Mouse (Mus musculus): Measurements from ENCODE around the gene Nynrin.
A peak's percentile ranks its signal among the peaks of the same experiment; 100 is the strongest.

Nynrin gene

GRCm38 (mm10) chr14:55878316-55878940 lies 24.6 kb downstream of the Nynrin start:
- DNase-seq (ENCODE audit: low read depth, low spot score), result no peak

- DNase-seq (ENCODE audit: low read depth, low spot score), result peak; percentile 63
Observed at GRCm38 (mm10) chr14:55879623-55880022, 25.8 kb downstream of the Nynrin start.

- no peak for DNase-seq (ENCODE audit: low read depth, low spot score)
Observed at GRCm38 (mm10) chr14:55880982-55881381, 27.2 kb downstream of the Nynrin start.

- DNase-seq (ENCODE audit: low read depth, low spot score), result no peak
Observed at GRCm38 (mm10) chr14:55882171-55882641, 28.4 kb downstream of the Nynrin start.

- DNase-seq (ENCODE audit: low read depth, low spot score), result no peak
Observed at GRCm38 (mm10) chr14:55883149-55883661, 29.4 kb downstream of the Nynrin start.

GRCm38 (mm10) chr14:55883663-55884062 lies 29.9 kb downstream of the Nynrin start:
- no peak for DNase-seq (ENCODE audit: low read depth, low spot score)

GRCm38 (mm10) chr14:55884166-55884565 lies 30.4 kb downstream of the Nynrin start, which contains the start of gene Cbln3:
Gene Cbln3 (minus strand): TSS chr14:55884392.
- no peak for DNase-seq (ENCODE audit: low read depth, low spot score)

- DNase-seq (ENCODE audit: low read depth, low spot score), result no peak
Observed at GRCm38 (mm10) chr14:55884713-55885113, 30.9 kb downstream of the Nynrin start, which contains the start of gene Khnyn. Gene Khnyn (plus strand): TSS chr14:55884947.

- DNase-seq (ENCODE audit: low read depth, low spot score), result no peak
Observed at GRCm38 (mm10) chr14:55885114-55885790, 31.4 kb downstream of the Nynrin start.

- DNase-seq (ENCODE audit: low read depth, low spot score), result no peak
Observed at GRCm38 (mm10) chr14:55885791-55886271, 32.0 kb downstream of the Nynrin start.

- no peak for DNase-seq (ENCODE audit: low read depth, low spot score)
Observed at GRCm38 (mm10) chr14:55886571-55887382, 33.0 kb downstream of the Nynrin start.

- no peak for DNase-seq (ENCODE audit: low read depth, low spot score)
Observed at GRCm38 (mm10) chr14:55897671-55898070, 43.9 kb downstream of the Nynrin start.

GRCm38 (mm10) chr14:55898947-55899346 lies 45.1 kb downstream of the Nynrin start:
- no peak for DNase-seq (ENCODE audit: low read depth, low spot score)

GRCm38 (mm10) chr14:55899701-55900413 lies 46.0 kb downstream of the Nynrin start, which contains the start of gene Sdr39u1:
Gene Sdr39u1 (minus strand): TSS chr14:55900293.
- DNase-seq (ENCODE audit: low read depth, low spot score), result peak; percentile 95

GRCm38 (mm10) chr14:55900414-55900755 lies 46.6 kb downstream of the Nynrin start:
- no peak for DNase-seq (ENCODE audit: low read depth, low spot score)

GRCm38 (mm10) chr14:55905518-55905917 lies 51.7 kb downstream of the Nynrin start:
- DNase-seq (ENCODE audit: low read depth, low spot score), result no peak

- DNase-seq (ENCODE audit: low read depth, low spot score), result no peak
Observed at GRCm38 (mm10) chr14:55913406-55913805, 59.6 kb downstream of the Nynrin start.

- peak; percentile 64 for DNase-seq (ENCODE audit: low read depth, low spot score)
Observed at GRCm38 (mm10) chr14:55918240-55919082, 64.7 kb downstream of the Nynrin start.

GRCm38 (mm10) chr14:55922475-55923232 lies 68.8 kb downstream of the Nynrin start:
- DNase-seq (ENCODE audit: low read depth, low spot score), result no peak

All from telencephalon, adult 2 months (tissue).